Mouse (Mus musculus) G1E (cell line): ENCODE results near the gene Gpx3.
A peak's percentile ranks its signal among the peaks of the same experiment; 100 is the strongest.

Source experiments
- CTCF ChIP-seq: IDR thresholded peaks from 2 replicates; pipeline ENCODE4 v1.5.1; 2012; ENCODE audit warnings: low read depth, low read length, inconsistent platforms, mixed read lengths
- GATA1 ChIP-seq: IDR thresholded peaks from 2 replicates; pipeline ENCODE4 v1.6.1; 2012; ENCODE audit warnings: borderline replicate concordance, low read length, inconsistent platforms, mixed read lengths

DNA sequence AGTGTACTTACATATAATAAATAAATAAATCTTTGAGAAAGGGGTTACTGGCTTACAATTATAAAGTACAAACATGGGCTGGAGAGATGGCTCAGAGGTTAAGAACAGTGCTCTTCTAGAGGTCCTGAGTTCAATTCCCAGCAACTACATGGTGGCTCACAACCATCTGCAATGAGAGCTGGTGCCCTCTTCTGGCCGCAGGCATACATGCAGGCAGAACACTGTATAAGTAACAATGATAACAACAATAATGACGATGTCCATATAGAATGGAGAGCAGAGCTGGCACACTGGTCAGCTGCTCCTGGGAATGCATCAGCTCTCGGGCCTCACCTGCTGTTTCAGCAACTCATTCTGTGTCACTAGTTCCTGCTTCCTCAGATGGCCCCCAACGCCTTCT is 16.0 kb downstream of the Gpx3 start:
- TF ChIP-seq CTCF (peak; percentile 27; the same call in 1 of the 2 replicates), GATA1 (no peak)
